Mouse (Mus musculus) heart, postnatal 25 days (tissue): ENCODE measurements around the gene Fbxo44. TPM values are rescaled to one million over a fixed set of nuclear protein-coding genes. Genes with fewer than 3 reads are reported as not detected.
"Not testable (repeated sequence)": the region's sequence is repeated elsewhere in the genome, so short reads cannot be mapped to it uniquely, and the experiment has no call there.

Experiments used
- DNase-seq: peaks from one replicate; pipeline ENCODE4 v3.0.0; 2022; ENCODE audit warnings: low spot score
- intact Hi-C: fragments of 180-260 bp; cut with DNase I; formaldehyde crosslinking; loops from one replicate; pipeline ENCODE4 v1.15.1; 2025
- total RNA-seq, 2 experiments: library from RNA; stranded (reverse); gene quantifications; 2 replicates each; pipeline ENCODE4 v1.2.3; 2021

Fbxo44 gene
- total RNA-seq, 2 experiments from 2014 or later: 16.0 to 16.9 TPM

GRCm38 (mm10) chr4:148139767-148140097 is 20.6 kb downstream of the Fbxo44 start:
- no peak for DNase-seq

GRCm38 (mm10) chr4:148137503-148137902 is 22.8 kb downstream of the Fbxo44 start:
- no peak for DNase-seq
- intact Hi-C loops: no loop called here

More at GRCm38 (mm10) chr4:148139767-148140097, 20.6 kb downstream of the Fbxo44 start:
- intact Hi-C loops: loop anchor here (2.0 kb wide), 1 partner anchor 15 kb away; no protein-coding TSS in a partner anchor

- intact Hi-C loops: no loop called here
- no peak for DNase-seq
Observed at GRCm38 (mm10) chr4:148134988-148135387, 25.3 kb downstream of the Fbxo44 start.

- DNase-seq: no peak
- intact Hi-C loops: no loop called here
Observed at GRCm38 (mm10) chr4:148131497-148132081, 28.7 kb downstream of the Fbxo44 start.

GRCm38 (mm10) chr4:148130561-148131413 is 29.5 kb downstream of the Fbxo44 start, which contains the start of gene Draxin:
TSS of gene Draxin (minus strand) at chr4:148130698.
- DNase-seq: no peak
- intact Hi-C loops: no loop called here

- no peak for DNase-seq
- intact Hi-C loops: no loop called here
Observed at GRCm38 (mm10) chr4:148130133-148130532, 30.1 kb downstream of the Fbxo44 start, which contains the start of gene Mad2l2. TSS of gene Mad2l2 (plus strand) at chr4:148130384.

- DNase-seq: no peak
- intact Hi-C loops: no loop called here
Observed at GRCm38 (mm10) chr4:148128672-148129071, 31.6 kb downstream of the Fbxo44 start.

GRCm38 (mm10) chr4:148128241-148128640 is 32.0 kb downstream of the Fbxo44 start:
- intact Hi-C loops: no loop called here
- no peak for DNase-seq

- no peak for DNase-seq
- intact Hi-C loops: no loop called here
Observed at GRCm38 (mm10) chr4:148122694-148123066, 37.6 kb downstream of the Fbxo44 start.

- DNase-seq: no peak
- intact Hi-C loops: no loop called here
Observed at GRCm38 (mm10) chr4:148121982-148122693, 38.1 kb downstream of the Fbxo44 start.

GRCm38 (mm10) chr4:148121362-148121761 is 38.9 kb downstream of the Fbxo44 start:
- intact Hi-C loops: no loop called here
- DNase-seq: no peak

GRCm38 (mm10) chr4:148120555-148120954 is 39.7 kb downstream of the Fbxo44 start:
- intact Hi-C loops: no loop called here
- no peak for DNase-seq

GRCm38 (mm10) chr4:148119578-148119977 is 40.7 kb downstream of the Fbxo44 start:
- DNase-seq, intact Hi-C loops: not testable (repeated sequence)

- no peak for DNase-seq
- intact Hi-C loops: no loop called here
Observed at GRCm38 (mm10) chr4:148117392-148117791, 42.9 kb downstream of the Fbxo44 start.

GRCm38 (mm10) chr4:148116657-148117056 is 43.6 kb downstream of the Fbxo44 start:
- intact Hi-C loops: no loop called here
- DNase-seq: no peak

- no peak for DNase-seq
- intact Hi-C loops: no loop called here
Observed at GRCm38 (mm10) chr4:148115467-148115866, 44.8 kb downstream of the Fbxo44 start.

- DNase-seq: peak; percentile 54
- intact Hi-C loops: loop anchor here (1.0 to 5.0 kb wide), 3 partner anchors 37 to 317 kb away; partner anchors contain the start of gene Fbxo6
Observed at GRCm38 (mm10) chr4:148114758-148115391, 45.4 kb downstream of the Fbxo44 start.

- no peak for DNase-seq
- intact Hi-C loops: loop anchor here (5.0 kb wide), 1 partner anchor 320 kb away; no protein-coding TSS in a partner anchor
Observed at GRCm38 (mm10) chr4:148112519-148112918, 47.8 kb downstream of the Fbxo44 start.

- intact Hi-C loops: no loop called here
- no peak for DNase-seq
Observed at GRCm38 (mm10) chr4:148109215-148109614, 51.1 kb downstream of the Fbxo44 start.

GRCm38 (mm10) chr4:148108565-148109100 is 51.6 kb downstream of the Fbxo44 start:
- no peak for DNase-seq
- intact Hi-C loops: no loop called here
